Mouse (Mus musculus) ES-E14 (cell line): ENCODE measurements around the gene Nrg4.

Source experiments
- MAFK ChIP-seq: IDR thresholded peaks from 2 replicates; pipeline ENCODE4 v1.6.1; 2014; ENCODE audit warnings: mild to moderate bottlenecking, low read depth, low read length, inconsistent platforms; ENCODE audit not compliant: insufficient read depth
- ZC3H11A ChIP-seq: IDR thresholded peaks from 2 replicates; pipeline ENCODE4 v1.6.1; 2012; ENCODE audit warnings: low read depth, mild to moderate bottlenecking, inconsistent platforms, low read length, borderline replicate concordance
- ZNF384 ChIP-seq: IDR thresholded peaks from 2 replicates; pipeline ENCODE4 v1.6.1; 2012; ENCODE audit warnings: low read depth, low read length, inconsistent platforms

- TF ChIP-seq ZC3H11A (no peak), ZNF384 (no peak), MAFK (no peak)
Measured at GRCm38 (mm10) chr9:55329401-55329800, 2.8 kb upstream of the Nrg4 start.
